Mouse (Mus musculus) midbrain, embryonic 12.5 days (tissue): Measurements from ENCODE around the gene Prkcz. TPM values are rescaled to one million over a fixed set of nuclear protein-coding genes. Genes with fewer than 3 reads are reported as not detected.

ENCODE experiments used
- ATAC-seq: fragments of 200-750 bp; cut with Nextera tagmentation; 2 replicates; pipeline ENCODE4 v1.8.0; 2017; ENCODE audit warnings: low read depth, moderate TSS enrichment, moderate library complexity; ENCODE audit not compliant: low FRiP score
- H3K27ac ChIP-seq: fragments of 300-500 bp; sonication (generic); replicated peaks from 2 replicates; pipeline ENCODE4 v1.5.1; 2016; ENCODE audit warnings: mild to moderate bottlenecking
- H3K27me3 ChIP-seq: fragments of 300-500 bp; sonication (generic); 2 replicates; pipeline ENCODE4 v1.6.1; 2016; ENCODE audit warnings: mild to moderate bottlenecking
- H3K36me3 ChIP-seq: fragments of 300-500 bp; sonication (generic); 2 replicates; pipeline ENCODE4 v1.6.1; 2016
- H3K4me1 ChIP-seq: fragments of 300-500 bp; sonication (generic); 2 replicates; pipeline ENCODE4 v1.6.1; 2016
- H3K4me2 ChIP-seq: fragments of 300-500 bp; sonication (generic); replicated peaks from 2 replicates; pipeline ENCODE4 v1.6.1; 2016; ENCODE audit warnings: mild to moderate bottlenecking, moderate library complexity
- H3K4me3 ChIP-seq: fragments of 300-500 bp; sonication (generic); 2 replicates; pipeline ENCODE4 v1.5.1; 2016; ENCODE audit warnings: mild to moderate bottlenecking
- H3K9ac ChIP-seq: fragments of 300-500 bp; sonication (generic); replicated peaks from 2 replicates; pipeline ENCODE4 v1.6.1; 2016; ENCODE audit warnings: mild to moderate bottlenecking, moderate library complexity
- H3K9me3 ChIP-seq: fragments of 300-500 bp; sonication (generic); 2 replicates; pipeline ENCODE4 v1.6.1; 2016; ENCODE audit warnings: mild to moderate bottlenecking
- WGBS: fragments of 180-500 bp; shearing (Covaris S2); methylation state at CpG from one replicate; pipeline ENCODE4 v1.1.7; 2016; 5-methylcytosine and 5-hydroxymethylcytosine counted together
- polyA plus RNA-seq: library from polyadenylated mRNA; unstranded; fragments of >200 nt; fragmentation: Nextera tagmentation; extraction: Ambion mirVana; gene quantifications from 2 replicates; pipeline ENCODE4 v1.2.1, GENCODE M21; 2016

The Prkcz gene
- 30.9 and 32.6 TPM in 2 replicates for polyA plus RNA-seq

- whole genome bisulfite sequencing = under 1% methylated on average over 50 of the region's 51 CpGs
- Histone ChIP-seq H3K27me3 (peaks cover 78% of the 10 kb centered on the region), H3K9me3 (no peaks in the 10 kb centered on the region)
Observed at GRCm38 (mm10) chr4:155361303-155361791, at the start of gene Prkcz. TSS of gene Prkcz (minus strand) at chr4:155361361.

GRCm38 (mm10) chr4:155409058-155409776, 48.1 kb upstream of the Prkcz start, which contains the start of gene Cfap74:
TSS of gene Cfap74 (plus strand) at chr4:155409190.
- Histone ChIP-seq H3K4me3 (peak within 1 kb of the TSS; percentile 61), H3K36me3 (no peaks in the 10 kb centered on the region), H3K9me3 (no peaks in the 10 kb centered on the region), H3K4me1 (peaks cover 16% of the 10 kb centered on the region), H3K9ac (peak within 1 kb of the TSS; percentile 49), H3K4me2 (peak within 1 kb of the TSS; percentile 92), H3K27ac (peak within 1 kb of the TSS; percentile 54; the same call in 1 of the 2 replicates), H3K27me3 (peaks cover 10% of the 10 kb centered on the region; the same call in 1 of the 2 replicates)
- peak; percentile 97 for ATAC-seq
- WGBS = under 1% methylated on average over 35 of the region's 35 CpGs

More at GRCm38 (mm10) chr4:155361303-155361791, at the start of gene Prkcz:
- Histone ChIP-seq H3K36me3 (no peaks in the 10 kb centered on the region), H3K9ac (no peak within 1 kb of the TSS), H3K4me3 (peak within 1 kb of the TSS; percentile 42), H3K4me2 (peak within 1 kb of the TSS; percentile 57), H3K27ac (no peak within 1 kb of the TSS), H3K4me1 (peaks cover 11% of the 10 kb centered on the region)
- 0 out of 2 replicates have a peak, but pooled peaks have one; percentile 58 for ATAC-seq

- 1% methylated on average over 8 of the region's 8 CpGs for WGBS
- no peaks in the 10 kb centered on the region for H3K36me3 ChIP-seq
- H3K4me2 ChIP-seq = peak overlapping the region; percentile 92
- peaks cover 16% of the 10 kb centered on the region for H3K4me1 ChIP-seq
- peak overlapping the region; percentile 43; the same call in 1 of the 2 replicates for H3K9ac ChIP-seq
- H3K27me3 ChIP-seq = peaks cover 10% of the 10 kb centered on the region; the same call in 1 of the 2 replicates
- peak overlapping the region; percentile 61 for H3K4me3 ChIP-seq
- H3K9me3 ChIP-seq = no peaks in the 10 kb centered on the region
- peak; percentile 59 for ATAC-seq
- H3K27ac ChIP-seq = peak overlapping the region; percentile 54; the same call in 1 of the 2 replicates
Observed at GRCm38 (mm10) chr4:155408695-155409057, 47.5 kb upstream of the Prkcz start.

GRCm38 (mm10) chr4:155402489-155402888, 41.3 kb upstream of the Prkcz start:
- ATAC-seq = no peak
- no peaks in the 10 kb centered on the region for H3K36me3 ChIP-seq
- 80% methylated on average over 1 of the region's 1 CpGs for WGBS
- no peaks in the 10 kb centered on the region for H3K9me3 ChIP-seq
- no peak overlapping the region for H3K27ac ChIP-seq
- H3K27me3 ChIP-seq = peaks cover 42% of the 10 kb centered on the region
- H3K4me3 ChIP-seq = no peak overlapping the region
- no peak overlapping the region for H3K4me2 ChIP-seq
- H3K4me1 ChIP-seq = peaks cover 6% of the 10 kb centered on the region
- no peak overlapping the region for H3K9ac ChIP-seq

- H3K27ac ChIP-seq = no peak overlapping the region
- no peak overlapping the region for H3K4me2 ChIP-seq
- 69% methylated on average over 7 of the region's 7 CpGs for WGBS
- no peaks in the 10 kb centered on the region for H3K36me3 ChIP-seq
- H3K27me3 ChIP-seq = peaks cover 48% of the 10 kb centered on the region
- peaks cover 8% of the 10 kb centered on the region for H3K4me1 ChIP-seq
- no peak overlapping the region for H3K9ac ChIP-seq
- no peak for ATAC-seq
- H3K9me3 ChIP-seq = no peaks in the 10 kb centered on the region
- no peak overlapping the region for H3K4me3 ChIP-seq
Observed at GRCm38 (mm10) chr4:155401121-155401520, 40.0 kb upstream of the Prkcz start.

GRCm38 (mm10) chr4:155398222-155398540, 37.0 kb upstream of the Prkcz start:
- peaks cover 8% of the 10 kb centered on the region for H3K4me1 ChIP-seq
- H3K4me2 ChIP-seq = peak overlapping the region; percentile 64
- ATAC-seq = no peak
- H3K27ac ChIP-seq = no peak overlapping the region
- H3K9me3 ChIP-seq = no peaks in the 10 kb centered on the region
- H3K4me3 ChIP-seq = peak overlapping the region; percentile 39
- H3K27me3 ChIP-seq = peaks cover 64% of the 10 kb centered on the region
- H3K9ac ChIP-seq = no peak overlapping the region
- WGBS = 7% methylated on average over 9 of the region's 9 CpGs
- H3K36me3 ChIP-seq = no peaks in the 10 kb centered on the region

GRCm38 (mm10) chr4:155397511-155398221, 36.5 kb upstream of the Prkcz start, which contains the start of gene Gabrd:
TSS of gene Gabrd (minus strand) at chr4:155398112.
- 1% methylated on average over 46 of the region's 57 CpGs for WGBS
- H3K9ac ChIP-seq = 0 out of 2 replicates have a peak within 1 kb of the TSS, but pooled peaks have one; percentile 28
- ATAC-seq = no peak

GRCm38 (mm10) chr4:155396751-155397150, 35.6 kb upstream of the Prkcz start:
- Histone ChIP-seq H3K9ac (no peak overlapping the region), H3K36me3 (no peaks in the 10 kb centered on the region), H3K4me3 (no peak overlapping the region), H3K4me2 (no peak overlapping the region), H3K27ac (no peak overlapping the region), H3K4me1 (peaks cover 8% of the 10 kb centered on the region), H3K9me3 (no peaks in the 10 kb centered on the region), H3K27me3 (peaks cover 65% of the 10 kb centered on the region)
- WGBS = 92% methylated on average over 4 of the region's 4 CpGs
- ATAC-seq = no peak

More at GRCm38 (mm10) chr4:155397511-155398221, 36.5 kb upstream of the Prkcz start, which contains the start of gene Gabrd:
- Histone ChIP-seq H3K4me3 (peak within 1 kb of the TSS; percentile 39), H3K27ac (no peak within 1 kb of the TSS), H3K9me3 (no peaks in the 10 kb centered on the region), H3K4me1 (peaks cover 8% of the 10 kb centered on the region), H3K4me2 (peak within 1 kb of the TSS; percentile 64), H3K36me3 (no peaks in the 10 kb centered on the region), H3K27me3 (peaks cover 65% of the 10 kb centered on the region)

- 84% methylated on average over 5 of the region's 5 CpGs for WGBS
- peaks cover 63% of the 10 kb centered on the region for H3K27me3 ChIP-seq
- no peak overlapping the region for H3K27ac ChIP-seq
- no peak for ATAC-seq
- no peaks in the 10 kb centered on the region for H3K36me3 ChIP-seq
- H3K4me3 ChIP-seq = no peak overlapping the region
- H3K4me2 ChIP-seq = no peak overlapping the region
- no peaks in the 10 kb centered on the region for H3K9me3 ChIP-seq
- no peak overlapping the region for H3K9ac ChIP-seq
- peaks cover 8% of the 10 kb centered on the region for H3K4me1 ChIP-seq
Observed at GRCm38 (mm10) chr4:155395471-155395870, 34.3 kb upstream of the Prkcz start.

GRCm38 (mm10) chr4:155387166-155387565, 26.0 kb upstream of the Prkcz start:
- Histone ChIP-seq H3K27ac (no peak overlapping the region), H3K4me3 (no peak overlapping the region), H3K9ac (no peak overlapping the region), H3K9me3 (no peaks in the 10 kb centered on the region), H3K27me3 (peaks cover 16% of the 10 kb centered on the region), H3K4me2 (no peak overlapping the region), H3K36me3 (no peaks in the 10 kb centered on the region), H3K4me1 (peaks cover 6% of the 10 kb centered on the region; the same call in 1 of the 2 replicates)
- 90% methylated on average over 8 of the region's 8 CpGs for WGBS
- no peak for ATAC-seq

- no peak overlapping the region for H3K27ac ChIP-seq
- no peaks in the 10 kb centered on the region for H3K36me3 ChIP-seq
- no peaks in the 10 kb centered on the region for H3K9me3 ChIP-seq
- H3K4me1 ChIP-seq = peaks cover 6% of the 10 kb centered on the region; the same call in 1 of the 2 replicates
- no peak overlapping the region for H3K4me2 ChIP-seq
- no peak for ATAC-seq
- H3K9ac ChIP-seq = no peak overlapping the region
- 79% methylated on average over 4 of the region's 4 CpGs for WGBS
- no peak overlapping the region for H3K4me3 ChIP-seq
- peaks cover 8% of the 10 kb centered on the region; the same call in 1 of the 2 replicates for H3K27me3 ChIP-seq
Observed at GRCm38 (mm10) chr4:155383326-155383725, 22.2 kb upstream of the Prkcz start.

GRCm38 (mm10) chr4:155382752-155383151, 21.6 kb upstream of the Prkcz start:
- H3K36me3 ChIP-seq = no peaks in the 10 kb centered on the region
- no peak overlapping the region for H3K27ac ChIP-seq
- no peak overlapping the region for H3K4me3 ChIP-seq
- no peak overlapping the region for H3K4me2 ChIP-seq
- no peak for ATAC-seq
- no peak overlapping the region for H3K9ac ChIP-seq
- peaks cover 8% of the 10 kb centered on the region; the same call in 1 of the 2 replicates for H3K27me3 ChIP-seq
- H3K9me3 ChIP-seq = no peaks in the 10 kb centered on the region
- peaks cover 6% of the 10 kb centered on the region; the same call in 1 of the 2 replicates for H3K4me1 ChIP-seq
- WGBS = 23% methylated on average over 9 of the region's 9 CpGs
